Mouse (Mus musculus) stomach, embryonic 14.5 days (tissue): ENCODE measurements around the gene Bpifb6. TPM values are rescaled to one million over a fixed set of nuclear protein-coding genes. Genes with fewer than 3 reads are reported as not detected.

Experiments
- ATAC-seq: fragments of 200-750 bp; cut with Nextera tagmentation; 2 replicates; pipeline ENCODE4 v1.8.0; 2017; ENCODE audit warnings: low read depth, moderate TSS enrichment; ENCODE audit not compliant: insufficient number of reproducible peaks, insufficient read depth, low FRiP score
- H3K27ac ChIP-seq: fragments of 300-500 bp; sonication (generic); 2 replicates; pipeline ENCODE4 v1.5.1; 2014; ENCODE audit warnings: mild to moderate bottlenecking, low read length, moderate library complexity, mixed read lengths
- H3K27me3 ChIP-seq: fragments of 300-500 bp; sonication (generic); 2 replicates; pipeline ENCODE4 v1.6.1; 2014; ENCODE audit warnings: low read length, control low read depth, mixed read lengths; ENCODE audit not compliant: control insufficient read depth, insufficient read depth
- H3K36me3 ChIP-seq: fragments of 300-500 bp; sonication (generic); 2 replicates; pipeline ENCODE4 v1.6.1; 2014; ENCODE audit warnings: mild to moderate bottlenecking, control low read depth, low read length, moderate library complexity, mixed read lengths; ENCODE audit not compliant: control insufficient read depth, insufficient read depth
- H3K4me1 ChIP-seq: fragments of 300-500 bp; sonication (generic); 2 replicates; pipeline ENCODE4 v1.6.1; 2014; ENCODE audit warnings: low read length, control low read depth, mixed read lengths; ENCODE audit not compliant: control insufficient read depth, insufficient read depth
- H3K4me2 ChIP-seq: fragments of 300-500 bp; sonication (generic); replicated peaks from 2 replicates; pipeline ENCODE4 v1.6.1; 2014; ENCODE audit warnings: low read depth, low read length, control low read depth
- H3K4me3 ChIP-seq: fragments of 300-500 bp; sonication (generic); 2 replicates; pipeline ENCODE4 v1.5.1; 2014; ENCODE audit warnings: low read depth, low read length, control low read depth
- H3K9ac ChIP-seq: fragments of 300-500 bp; sonication (generic); replicated peaks from 2 replicates; pipeline ENCODE4 v1.6.1; 2014; ENCODE audit warnings: low read depth, mild to moderate bottlenecking, control low read depth, low read length, moderate library complexity, mixed read lengths
- H3K9me3 ChIP-seq: fragments of 300-500 bp; sonication (generic); 2 replicates; pipeline ENCODE4 v1.6.1; 2016; ENCODE audit warnings: low read depth, low read length, control low read depth; ENCODE audit not compliant: control insufficient read depth
- WGBS: fragments of 180-500 bp; shearing (Covaris S2); extraction: QIAGEN DNeasy Blood & Tissue Kit; methylation state at CpG from one replicate; pipeline ENCODE4 v1.1.7; 2014; 5-methylcytosine and 5-hydroxymethylcytosine counted together
- polyA plus RNA-seq: library from polyadenylated mRNA; unstranded; fragments of >200 nt; fragmentation: Nextera tagmentation; extraction: Ambion mirVana; gene quantifications from 2 replicates; pipeline ENCODE4 v1.2.1, GENCODE M21; 2014

Gene Bpifb6
- polyA plus RNA-seq, 1 experiment from 2014 or later: not detected

GRCm38 (mm10) chr2:153899111-153899510 lies 1.1 kb upstream of the Bpifb6 start:
- 84% methylated on average over 5 of the region's 5 CpGs for WGBS
- Histone ChIP-seq H3K4me2 (no peak overlapping the region), H3K36me3 (no peaks in the 10 kb centered on the region), H3K4me1 (no peaks in the 10 kb centered on the region), H3K4me3 (no peak overlapping the region), H3K9ac (no peak overlapping the region), H3K27ac (no peak overlapping the region), H3K27me3 (no peaks in the 10 kb centered on the region), H3K9me3 (no peaks in the 10 kb centered on the region)
- no peak for ATAC-seq

- 83% methylated on average over 6 of the region's 6 CpGs for WGBS
These were observed 2.5 kb downstream of the Bpifb6 start for GRCm38 (mm10) chr2:153902726-153903125.

GRCm38 (mm10) chr2:153906626-153907025 lies 6.4 kb downstream of the Bpifb6 start:
- no peak for ATAC-seq
- Histone ChIP-seq H3K27ac (no peak overlapping the region), H3K36me3 (no peaks in the 10 kb centered on the region), H3K27me3 (no peaks in the 10 kb centered on the region), H3K9ac (no peak overlapping the region), H3K4me1 (no peaks in the 10 kb centered on the region), H3K4me2 (no peak overlapping the region), H3K9me3 (no peaks in the 10 kb centered on the region), H3K4me3 (no peak overlapping the region)
- WGBS: 85% methylated on average over 4 of the region's 4 CpGs

More at GRCm38 (mm10) chr2:153902726-153903125, 2.5 kb downstream of the Bpifb6 start:
- Histone ChIP-seq H3K9me3 (no peaks in the 10 kb centered on the region), H3K9ac (no peak overlapping the region), H3K4me1 (no peaks in the 10 kb centered on the region), H3K36me3 (no peaks in the 10 kb centered on the region), H3K4me3 (no peak overlapping the region), H3K27ac (no peak overlapping the region), H3K27me3 (no peaks in the 10 kb centered on the region), H3K4me2 (no peak overlapping the region)
- no peak for ATAC-seq

- Histone ChIP-seq H3K4me3 (no peak overlapping the region), H3K9ac (no peak overlapping the region), H3K9me3 (no peaks in the 10 kb centered on the region), H3K27me3 (no peaks in the 10 kb centered on the region), H3K27ac (no peak overlapping the region), H3K4me2 (no peak overlapping the region), H3K36me3 (no peaks in the 10 kb centered on the region), H3K4me1 (no peaks in the 10 kb centered on the region)
- WGBS: 72% methylated on average over 5 of the region's 5 CpGs
- ATAC-seq: no peak
These were observed 14.0 kb downstream of the Bpifb6 start for GRCm38 (mm10) chr2:153914151-153914550.

GRCm38 (mm10) chr2:153917930-153918329 lies 17.7 kb downstream of the Bpifb6 start, which contains the start of gene Bpifb3:
TSS of gene Bpifb3 (plus strand) at chr2:153918230.
- Histone ChIP-seq H3K4me3 (no peak within 1 kb of the TSS), H3K4me1 (no peaks in the 10 kb centered on the region), H3K27ac (no peak within 1 kb of the TSS), H3K4me2 (no peak within 1 kb of the TSS), H3K9ac (no peak within 1 kb of the TSS), H3K36me3 (no peaks in the 10 kb centered on the region), H3K9me3 (no peaks in the 10 kb centered on the region), H3K27me3 (no peaks in the 10 kb centered on the region)
- 71% methylated on average over 8 of the region's 8 CpGs for WGBS
- no peak for ATAC-seq

DNA sequence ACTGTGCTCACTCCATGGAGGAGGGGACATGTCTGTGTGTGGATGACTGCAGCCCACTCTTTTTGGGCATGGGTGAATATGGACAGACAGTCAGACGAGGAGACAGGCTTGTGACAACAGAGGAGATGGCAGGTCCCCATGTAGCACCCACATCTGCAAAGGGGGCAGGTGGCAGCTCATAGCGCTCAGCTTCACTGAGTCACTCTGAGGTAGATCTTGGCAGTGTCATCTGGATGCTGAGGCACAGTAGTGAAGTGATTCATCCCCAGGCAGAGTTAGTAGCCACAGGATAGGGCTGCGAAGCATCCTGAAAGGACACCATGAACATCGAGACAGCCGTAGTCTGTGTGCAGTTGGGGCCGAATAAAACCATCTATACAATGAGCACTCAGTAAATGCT lies 21.1 kb downstream of the Bpifb6 start:
- no peaks in the 10 kb centered on the region for H3K9me3 ChIP-seq
- no peaks in the 10 kb centered on the region for H3K27me3 ChIP-seq
- H3K9ac ChIP-seq: no peak overlapping the region
- WGBS: 90% methylated on average over 6 of the region's 6 CpGs
- H3K4me3 ChIP-seq: no peak overlapping the region
- no peak overlapping the region for H3K27ac ChIP-seq
- no peaks in the 10 kb centered on the region for H3K36me3 ChIP-seq
- no peaks in the 10 kb centered on the region for H3K4me1 ChIP-seq
- ATAC-seq: no peak
- no peak overlapping the region for H3K4me2 ChIP-seq

- H3K9ac ChIP-seq: no peak overlapping the region
- no peak overlapping the region for H3K4me3 ChIP-seq
- no peak for ATAC-seq
- H3K27ac ChIP-seq: no peak overlapping the region
- H3K36me3 ChIP-seq: no peaks in the 10 kb centered on the region
- no peaks in the 10 kb centered on the region for H3K9me3 ChIP-seq
- WGBS: 45% methylated on average over 3 of the region's 3 CpGs
- no peaks in the 10 kb centered on the region for H3K4me1 ChIP-seq
- H3K4me2 ChIP-seq: no peak overlapping the region
- no peaks in the 10 kb centered on the region for H3K27me3 ChIP-seq
These were observed 29.8 kb downstream of the Bpifb6 start for GRCm38 (mm10) chr2:153929871-153930413.

DNA sequence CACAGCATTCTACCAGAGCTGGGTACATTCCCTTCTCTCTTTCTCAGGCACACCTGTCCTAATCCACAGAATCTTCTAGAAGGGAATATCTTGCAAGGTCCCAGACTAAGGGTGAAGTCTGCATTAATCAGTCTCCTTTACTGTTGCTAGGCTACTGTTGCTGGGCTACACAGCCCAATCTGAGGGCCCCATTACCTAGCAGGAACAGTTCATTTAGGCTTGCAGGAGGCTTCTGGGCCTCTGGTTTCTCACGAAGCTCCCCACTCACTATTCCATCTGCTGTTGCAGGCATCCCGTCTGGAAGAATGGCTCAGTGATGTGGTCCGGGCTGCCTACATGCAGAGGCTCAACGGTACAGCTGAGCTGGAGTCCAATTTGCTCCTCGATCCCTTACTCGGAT lies 30.9 kb downstream of the Bpifb6 start:
- Histone ChIP-seq H3K9me3 (no peaks in the 10 kb centered on the region), H3K4me2 (no peak overlapping the region), H3K27me3 (no peaks in the 10 kb centered on the region), H3K4me3 (no peak overlapping the region), H3K27ac (no peak overlapping the region), H3K36me3 (no peaks in the 10 kb centered on the region), H3K4me1 (no peaks in the 10 kb centered on the region), H3K9ac (no peak overlapping the region)
- no peak for ATAC-seq
- WGBS: 78% methylated on average over 6 of the region's 6 CpGs

- Histone ChIP-seq H3K9ac (no peak overlapping the region), H3K36me3 (no peaks in the 10 kb centered on the region), H3K27me3 (no peaks in the 10 kb centered on the region), H3K4me1 (no peaks in the 10 kb centered on the region), H3K4me3 (no peak overlapping the region), H3K4me2 (no peak overlapping the region), H3K27ac (no peak overlapping the region), H3K9me3 (no peaks in the 10 kb centered on the region)
- WGBS: 73% methylated on average over 6 of the region's 6 CpGs
- no peak for ATAC-seq
These were observed 33.1 kb downstream of the Bpifb6 start for GRCm38 (mm10) chr2:153933311-153933710.
